Mouse (Mus musculus) lung, embryonic 14.5 days (tissue): ENCODE measurements around the gene Lca5l. TPM values are rescaled to one million over a fixed set of nuclear protein-coding genes. Genes with fewer than 3 reads are reported as not detected.

Experiments used
- ATAC-seq: fragments of 200-750 bp; cut with Nextera tagmentation; 2 replicates; pipeline ENCODE4 v1.8.0; 2017; ENCODE audit warnings: mild to moderate bottlenecking, moderate TSS enrichment, moderate library complexity; ENCODE audit not compliant: insufficient read depth
- DNase-seq: peaks from one replicate; pipeline ENCODE4 v3.0.0-alpha.2; 2015
- H3K27ac ChIP-seq: fragments of 300-500 bp; sonication (generic); 2 replicates; pipeline ENCODE4 v1.5.1; 2014; ENCODE audit warnings: low read depth, mild to moderate bottlenecking, moderate library complexity
- H3K27me3 ChIP-seq: fragments of 300-500 bp; sonication (generic); 2 replicates; pipeline ENCODE4 v1.6.1; 2014; ENCODE audit warnings: low read length, control low read depth; ENCODE audit not compliant: insufficient read depth
- H3K36me3 ChIP-seq: fragments of 300-500 bp; sonication (generic); 2 replicates; pipeline ENCODE4 v1.6.1; 2014; ENCODE audit warnings: control low read depth; ENCODE audit not compliant: insufficient read depth
- H3K4me1 ChIP-seq: fragments of 300-500 bp; sonication (generic); 2 replicates; pipeline ENCODE4 v1.6.1; 2014; ENCODE audit warnings: antibody characterized with exemption, control low read depth; ENCODE audit not compliant: insufficient read depth
- H3K4me2 ChIP-seq: fragments of 300-500 bp; sonication (generic); 2 replicates; pipeline ENCODE4 v1.6.1; 2014; ENCODE audit warnings: mild to moderate bottlenecking
- H3K4me3 ChIP-seq: fragments of 300-500 bp; sonication (generic); 2 replicates; pipeline ENCODE4 v1.5.1; 2014; ENCODE audit warnings: low read depth, low read length
- H3K9ac ChIP-seq: fragments of 300-500 bp; sonication (generic); 2 replicates; pipeline ENCODE4 v1.6.1; 2014
- H3K9me3 ChIP-seq: fragments of 300-500 bp; sonication (generic); 2 replicates; pipeline ENCODE4 v1.6.1; 2016; ENCODE audit warnings: low read depth, low read length, control low read depth
- CTCF ChIP-seq: IDR thresholded peaks from 2 replicates; pipeline ENCODE4 v1.5.1; 2016; ENCODE audit warnings: antibody characterized with exemption, low read depth
- WGBS: fragments of 180-500 bp; shearing (Covaris S2); extraction: QIAGEN DNeasy Blood & Tissue Kit; methylation state at CpG from one replicate; pipeline ENCODE4 v1.1.7; 2014; 5-methylcytosine and 5-hydroxymethylcytosine counted together
- polyA plus RNA-seq: library from polyadenylated mRNA; unstranded; fragments of >200 nt; fragmentation: Nextera tagmentation; extraction: Ambion mirVana; gene quantifications from 2 replicates; pipeline ENCODE4 v1.2.1, GENCODE M21; 2014

Lca5l gene
- polyA plus RNA-seq, 1 experiment from 2014 or later, result 1.9 TPM

DNA sequence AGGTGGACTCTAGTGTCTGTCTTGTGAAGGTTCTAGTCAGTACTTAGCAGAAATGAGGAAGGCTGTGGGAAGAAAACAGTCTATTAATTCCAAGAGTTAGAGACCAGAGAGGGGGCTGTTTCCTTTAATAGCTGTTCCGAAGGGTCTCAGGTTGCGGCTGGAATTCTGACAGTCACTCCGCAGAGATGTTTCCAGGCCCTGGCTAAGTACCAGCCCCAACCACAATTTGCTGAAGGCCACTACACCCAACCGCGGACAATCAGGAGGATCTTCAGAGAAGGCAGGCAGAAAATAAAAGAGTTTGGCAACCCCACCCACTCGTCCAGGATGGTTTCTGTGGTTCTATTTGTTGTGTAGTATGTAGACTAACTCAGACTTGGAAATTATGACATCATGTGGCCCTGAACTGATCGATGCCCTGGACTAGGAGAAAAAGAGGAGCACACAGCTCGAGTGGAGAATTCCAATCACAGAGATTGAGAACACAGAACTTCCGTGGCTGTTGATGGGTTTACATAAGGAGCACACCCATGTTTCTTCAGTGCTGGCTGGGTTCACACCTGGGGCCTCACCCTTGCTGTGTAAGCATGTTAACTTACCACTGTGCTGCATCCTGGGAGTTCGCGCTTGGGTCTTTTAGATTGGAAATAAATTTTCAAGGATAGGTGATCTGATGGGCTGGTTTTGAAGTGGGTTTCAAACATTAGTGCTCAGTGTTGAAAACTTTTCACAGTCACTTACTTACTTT, 9.6 kb upstream of the Lca5l start:
- Histone ChIP-seq H3K4me3 (no peak overlapping the region), H3K27ac (peak overlapping the region; percentile 3; the same call in 1 of the 2 replicates), H3K27me3 (no peaks in the 10 kb centered on the region), H3K36me3 (no peaks in the 10 kb centered on the region), H3K4me1 (peaks cover 6% of the 10 kb centered on the region; the same call in 1 of the 2 replicates), H3K9ac (no peak overlapping the region), H3K4me2 (no peak overlapping the region; the same call in 1 of the 2 replicates), H3K9me3 (no peaks in the 10 kb centered on the region)
- no peak for TF ChIP-seq CTCF
- WGBS, result 63% methylated on average over 11 of the region's 11 CpGs
- DNase-seq (no peak), ATAC-seq (no peak)

DNA sequence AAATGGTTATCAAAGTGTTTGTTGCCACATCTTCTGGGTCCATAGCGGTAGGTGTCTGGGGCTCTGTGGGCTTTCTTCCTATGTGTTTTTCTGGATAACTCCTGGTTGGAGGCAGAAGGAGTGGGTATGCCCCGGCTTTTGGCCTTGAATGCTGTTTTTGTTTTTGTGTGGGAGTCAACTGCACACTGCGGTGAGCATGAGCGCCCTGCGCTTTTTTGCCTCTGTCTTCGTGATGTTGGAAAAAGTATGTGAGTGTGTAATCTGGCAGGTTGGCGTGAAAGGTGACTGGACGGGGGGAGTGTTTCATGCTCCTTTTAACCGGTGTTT, 8.6 kb upstream of the Lca5l start:
- Histone ChIP-seq H3K4me1 (peaks cover 6% of the 10 kb centered on the region; the same call in 1 of the 2 replicates), H3K27ac (peak overlapping the region; percentile 74; the same call in 1 of the 2 replicates), H3K36me3 (no peaks in the 10 kb centered on the region), H3K4me2 (peak overlapping the region; percentile 54), H3K9me3 (no peaks in the 10 kb centered on the region), H3K27me3 (no peaks in the 10 kb centered on the region), H3K4me3 (peak overlapping the region; percentile 14), H3K9ac (no peak overlapping the region)
- ATAC-seq (no peak), DNase-seq (no peak)
- TF ChIP-seq CTCF, result no peak
- WGBS, result 35% methylated on average over 9 of the region's 9 CpGs

DNA sequence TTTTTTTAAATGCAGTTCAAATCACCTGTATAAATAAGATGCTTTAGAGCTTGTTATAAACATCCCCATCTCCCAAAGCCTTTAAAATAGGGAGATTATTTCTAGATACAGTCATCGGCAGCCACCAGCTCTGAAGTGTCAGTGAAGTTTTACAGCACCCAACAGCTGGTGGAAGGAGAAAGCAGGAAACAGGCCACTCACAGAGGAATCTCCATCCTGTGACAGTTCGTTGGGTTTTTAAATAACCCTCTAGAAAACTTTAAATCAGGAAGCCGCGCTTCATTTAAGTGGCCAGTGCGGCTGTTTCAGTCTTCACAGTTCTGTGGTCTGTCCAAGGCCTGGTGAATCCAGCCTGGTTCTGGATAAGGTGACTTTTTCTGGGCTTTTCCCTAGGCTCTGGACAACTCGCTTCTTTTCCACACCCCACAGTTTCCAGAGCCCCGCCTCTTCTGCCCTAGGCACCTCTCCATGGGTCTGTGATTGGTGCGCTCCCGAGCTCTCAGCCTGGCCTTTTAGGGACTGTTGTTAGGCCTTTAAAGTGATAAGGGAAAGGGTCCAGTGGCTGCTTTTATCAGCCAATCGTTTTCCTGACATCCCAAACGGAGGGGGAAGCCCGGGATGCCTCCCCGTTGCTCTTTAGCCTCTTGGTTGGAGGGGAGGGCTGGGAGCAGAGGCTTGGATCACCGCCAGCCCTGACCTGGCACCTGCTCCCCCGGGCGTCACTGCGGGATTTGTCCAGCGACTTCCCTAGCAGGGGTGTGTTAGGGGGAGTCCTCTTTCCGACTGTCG, 8.0 kb upstream of the Lca5l start, which contains the start of gene Sh3bgr:
TSS of gene Sh3bgr (plus strand) at position 538 of the 789 bp plus-strand sequence.
- peak within 1 kb of the TSS; percentile 74 for H3K27ac ChIP-seq
- peak within 1 kb of the TSS; percentile 54 for H3K4me2 ChIP-seq
- H3K9ac ChIP-seq, result no peak within 1 kb of the TSS
- H3K9me3 ChIP-seq, result no peaks in the 10 kb centered on the region
- TF ChIP-seq CTCF, result no peak
- peak within 1 kb of the TSS; percentile 14 for H3K4me3 ChIP-seq
- peaks cover 6% of the 10 kb centered on the region; the same call in 1 of the 2 replicates for H3K4me1 ChIP-seq
- peak; percentile 93 for ATAC-seq
- H3K27me3 ChIP-seq, result no peaks in the 10 kb centered on the region
- WGBS, result 3% methylated on average over 20 of the region's 20 CpGs
- DNase-seq, result peak; percentile 70
- H3K36me3 ChIP-seq, result no peaks in the 10 kb centered on the region

DNA sequence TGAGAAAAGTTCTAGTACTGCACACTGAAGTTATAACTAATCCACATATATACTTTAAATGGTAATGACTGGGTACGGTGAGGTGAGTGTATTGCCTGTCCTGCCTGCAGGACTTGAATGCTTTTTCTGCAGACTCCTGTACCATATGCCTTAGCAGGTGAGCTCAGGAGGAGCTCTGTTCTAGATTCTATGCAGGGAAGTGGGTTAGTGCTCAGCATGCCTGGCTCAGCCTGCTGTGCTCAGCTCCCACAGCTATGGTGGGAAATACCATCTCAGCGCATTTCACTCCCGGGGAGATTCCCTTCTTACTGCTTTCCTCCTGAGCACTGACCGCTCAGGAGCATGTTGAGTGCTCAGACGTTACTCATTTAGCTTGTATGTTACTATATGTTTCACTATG, 4.5 kb downstream of the Lca5l start:
- H3K9ac ChIP-seq, result no peak overlapping the region
- ATAC-seq (no peak), DNase-seq (no peak)
- no peaks in the 10 kb centered on the region for H3K27me3 ChIP-seq
- H3K36me3 ChIP-seq, result no peaks in the 10 kb centered on the region
- H3K4me2 ChIP-seq, result no peak overlapping the region
- H3K4me1 ChIP-seq, result no peaks in the 10 kb centered on the region
- 84% methylated on average over 5 of the region's 5 CpGs for WGBS
- no peak overlapping the region for H3K4me3 ChIP-seq
- no peak overlapping the region for H3K27ac ChIP-seq
- no peak for TF ChIP-seq CTCF
- H3K9me3 ChIP-seq, result no peaks in the 10 kb centered on the region

DNA sequence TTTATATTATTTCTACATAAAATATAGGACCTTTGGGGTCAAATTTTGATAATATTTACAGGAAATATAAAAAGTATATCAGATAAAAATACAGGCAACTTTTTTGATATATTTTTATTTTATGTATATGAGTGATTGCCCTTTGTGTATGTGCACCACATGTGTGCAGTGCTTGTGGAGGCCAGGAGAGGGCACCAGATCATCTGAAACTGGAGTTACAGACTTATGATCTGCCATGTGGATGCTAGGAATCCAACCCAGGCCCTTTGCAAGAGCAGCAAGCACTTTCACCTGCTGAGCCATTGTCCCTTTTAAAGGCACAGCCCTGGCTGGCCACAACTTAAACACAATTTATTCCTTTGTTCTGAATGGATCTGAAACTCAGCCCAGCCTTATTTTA, 12.9 kb downstream of the Lca5l start:
- DNase-seq (no peak), ATAC-seq (no peak)
- Histone ChIP-seq H3K4me2 (no peak overlapping the region), H3K9ac (no peak overlapping the region), H3K36me3 (no peaks in the 10 kb centered on the region), H3K4me3 (no peak overlapping the region), H3K27me3 (no peaks in the 10 kb centered on the region), H3K4me1 (no peaks in the 10 kb centered on the region; the same call in 1 of the 2 replicates), H3K27ac (no peak overlapping the region), H3K9me3 (no peaks in the 10 kb centered on the region; the same call in 1 of the 2 replicates)
- no peak for TF ChIP-seq CTCF

DNA sequence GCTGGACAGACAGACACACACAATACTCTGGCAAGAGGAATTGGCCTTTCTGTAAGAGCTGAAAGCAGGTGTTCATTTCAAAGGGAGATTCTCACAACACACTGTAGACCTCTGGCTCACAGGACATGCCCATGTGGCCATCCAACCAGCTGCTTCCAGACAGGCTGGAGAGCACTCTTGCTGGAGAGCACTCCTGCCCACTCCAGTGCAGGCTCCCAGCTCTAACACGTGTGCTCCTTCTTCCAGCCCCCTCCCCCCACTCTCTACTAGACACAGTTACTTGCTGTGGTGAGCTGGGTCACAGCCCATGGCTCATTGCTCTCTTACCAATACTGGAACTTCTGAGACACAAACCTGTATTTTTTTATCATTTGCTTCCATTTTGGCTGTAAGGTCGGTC, 16.7 kb downstream of the Lca5l start:
- Histone ChIP-seq H3K4me2 (0 out of 2 replicates have a peak overlapping the region, but pooled peaks have one; percentile 10), H3K27ac (no peak overlapping the region), H3K4me3 (no peak overlapping the region), H3K9me3 (no peaks in the 10 kb centered on the region; the same call in 1 of the 2 replicates), H3K9ac (no peak overlapping the region), H3K27me3 (no peaks in the 10 kb centered on the region), H3K36me3 (no peaks in the 10 kb centered on the region), H3K4me1 (no peaks in the 10 kb centered on the region; the same call in 1 of the 2 replicates)
- ATAC-seq (peak; percentile 86), DNase-seq (peak; percentile 43)
- 33% methylated on average over 2 of the region's 2 CpGs for WGBS
- TF ChIP-seq CTCF, result no peak

DNA sequence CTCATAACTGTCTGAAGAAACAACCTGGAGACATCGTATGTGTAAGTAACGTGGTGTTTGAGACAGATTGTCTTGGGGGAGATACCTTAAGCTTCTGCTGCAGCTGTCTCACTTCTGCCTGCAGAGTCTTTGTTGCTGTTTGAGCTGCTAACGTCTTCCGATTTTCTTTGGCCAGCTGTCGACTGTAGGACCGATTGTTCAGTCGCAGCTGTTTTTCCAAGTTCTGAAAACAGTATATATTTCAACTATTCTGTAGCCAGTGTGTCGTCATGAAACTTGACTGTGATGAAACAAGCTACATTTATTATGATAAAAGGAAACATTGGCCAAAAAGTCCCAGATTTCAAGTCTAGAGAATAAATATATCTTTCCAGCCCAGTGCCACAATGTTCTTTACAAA, 18.4 kb downstream of the Lca5l start:
- WGBS, result 37% methylated on average over 8 of the region's 8 CpGs
- no peak overlapping the region for H3K27ac ChIP-seq
- no peak overlapping the region for H3K4me2 ChIP-seq
- H3K9me3 ChIP-seq, result no peaks in the 10 kb centered on the region; the same call in 1 of the 2 replicates
- TF ChIP-seq CTCF, result no peak
- ATAC-seq, result no peak
- H3K4me1 ChIP-seq, result no peaks in the 10 kb centered on the region; the same call in 1 of the 2 replicates
- no peak overlapping the region for H3K4me3 ChIP-seq
- no peaks in the 10 kb centered on the region for H3K36me3 ChIP-seq
- no peaks in the 10 kb centered on the region for H3K27me3 ChIP-seq
- H3K9ac ChIP-seq, result no peak overlapping the region
- peak; percentile 37 for DNase-seq
